Mouse (Mus musculus): ENCODE results near the gene Txnrd2.

GRCm38 (mm10) chr16:18443385-18443841 is 17.2 kb downstream of the Txnrd2 start:
- peak; percentile 99 for TF ChIP-seq CTCF (IDR thresholded peaks at IDR 0.05; ENCODE audit: insufficient read depth, low read length)
- no peak for TF ChIP-seq POLR2A (IDR thresholded peaks at IDR 0.05; ENCODE audit: borderline replicate concordance, extremely low read depth, low read depth, low read length)

All from lung, adult 2 months (tissue).